Mouse (Mus musculus) thymus, adult 18-20 months (tissue): ENCODE results near the gene Ttc1.

ENCODE experiments used
- DNase-seq, 2 experiments: peaks; one replicate each; pipeline ENCODE4 v3.0.0; 2022; ENCODE audit warnings: mixed read lengths in 2 of 2

Ttc1 gene

DNA sequence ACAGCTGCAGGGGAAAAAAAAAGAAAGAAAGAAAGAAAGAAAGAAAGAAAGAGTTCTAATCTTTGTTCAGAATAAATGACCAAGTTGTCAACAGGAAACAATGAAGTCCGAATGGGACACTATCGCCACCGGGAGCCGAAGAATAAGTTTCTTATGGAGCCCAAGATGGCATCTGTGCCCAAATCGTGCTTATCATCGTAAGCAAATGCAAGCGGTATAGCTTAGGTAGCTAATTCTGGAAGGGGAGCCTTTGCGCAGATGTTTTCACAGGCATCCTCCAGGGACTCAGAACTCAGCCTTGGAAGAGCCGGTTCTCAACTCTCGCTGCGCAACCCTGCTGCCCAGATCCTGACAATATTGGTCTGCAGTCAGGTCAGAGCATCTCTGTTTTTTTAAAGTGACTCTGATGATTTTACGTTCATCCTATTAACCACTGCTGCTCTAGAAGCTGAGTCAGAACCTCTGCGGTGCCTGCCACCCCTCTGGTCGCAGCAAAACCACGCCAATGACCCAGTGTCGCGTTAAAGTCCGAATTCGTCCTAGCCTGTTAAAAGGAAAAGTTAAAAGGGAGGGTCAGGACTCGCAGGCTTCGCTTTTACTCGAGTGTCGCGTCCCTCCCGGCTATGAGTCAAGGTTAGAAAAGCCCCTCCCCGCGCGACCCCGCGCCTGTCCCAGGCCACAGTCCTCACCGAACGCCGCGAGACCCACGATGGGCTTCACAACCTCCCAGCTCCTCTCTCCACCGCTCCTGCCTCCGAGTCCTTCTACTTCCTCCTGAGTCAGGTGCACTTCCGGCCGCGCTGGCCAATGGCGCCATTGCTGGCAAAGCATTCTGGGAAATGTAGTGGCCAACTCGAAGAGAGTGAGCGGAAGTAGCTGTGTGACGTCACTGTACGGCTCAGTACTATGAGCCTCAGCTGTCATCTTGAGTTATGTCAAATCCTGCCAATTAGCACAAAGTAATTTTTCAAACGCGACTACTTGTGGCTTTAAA, at the start of gene Ttc1:
TSS of gene Ttc1 (minus strand) at position 776 of the 994 bp plus-strand sequence.
- DNase-seq: peak; percentile 92 to 96

DNA sequence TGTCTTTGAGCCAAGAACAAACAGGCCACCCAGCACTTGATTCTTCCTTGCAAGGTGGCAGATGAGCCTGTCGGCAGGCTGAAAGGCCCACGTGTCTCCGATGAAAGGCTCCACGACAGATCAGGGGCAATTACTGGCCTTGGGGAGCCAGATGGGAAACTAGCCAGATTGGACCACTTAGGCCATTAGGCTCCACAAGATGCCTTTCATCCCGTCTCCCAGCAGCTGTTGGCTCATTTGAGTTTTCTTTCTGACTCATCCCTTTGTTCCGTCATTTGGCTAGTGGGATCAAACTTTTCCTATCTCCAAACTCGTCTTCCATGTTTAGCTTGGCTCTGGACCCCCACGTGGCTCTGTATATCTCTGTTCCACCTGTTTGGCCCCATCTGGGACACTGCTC, 48.2 kb upstream of the Ttc1 start:
- no peak for DNase-seq

DNA sequence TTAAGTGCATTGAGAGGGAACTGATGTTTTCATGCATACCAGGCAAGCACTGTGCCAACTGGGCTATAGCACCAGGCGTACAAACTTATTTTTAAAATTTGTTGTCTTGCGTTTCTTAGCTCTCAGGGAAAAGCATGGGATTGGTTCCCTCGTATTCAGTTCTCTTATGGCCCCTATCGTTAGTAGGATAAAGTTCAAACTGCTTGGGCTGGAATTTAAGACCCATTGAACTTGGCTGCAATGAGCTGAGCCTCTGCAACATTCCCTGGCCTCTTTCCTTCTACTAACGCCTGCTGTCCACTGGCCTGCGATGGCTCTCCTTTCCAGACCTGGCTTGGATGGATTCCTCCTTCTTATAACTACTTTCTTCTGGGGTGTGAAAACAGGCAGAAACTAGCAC, 42.6 kb upstream of the Ttc1 start:
- no peak for DNase-seq

DNA sequence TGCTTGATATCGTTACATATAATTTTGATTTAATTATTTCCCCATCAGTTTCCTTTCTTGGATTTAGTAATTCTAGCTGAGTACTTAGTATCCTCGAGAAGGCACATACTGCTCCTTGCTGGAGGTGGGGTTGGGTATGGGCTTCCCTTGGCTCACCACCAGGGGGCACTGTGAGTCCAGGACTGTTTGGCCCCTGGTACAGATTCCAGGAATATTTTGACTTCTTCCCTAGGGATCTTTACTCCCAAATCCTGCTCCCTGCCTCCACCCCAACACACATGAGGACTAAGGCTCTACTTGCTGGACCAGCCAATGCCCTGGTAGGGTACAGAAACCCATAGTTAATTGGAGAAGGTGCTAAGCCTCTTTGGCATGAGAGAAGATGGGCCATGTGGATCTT, 36.0 kb upstream of the Ttc1 start:
- DNase-seq: no peak

DNA sequence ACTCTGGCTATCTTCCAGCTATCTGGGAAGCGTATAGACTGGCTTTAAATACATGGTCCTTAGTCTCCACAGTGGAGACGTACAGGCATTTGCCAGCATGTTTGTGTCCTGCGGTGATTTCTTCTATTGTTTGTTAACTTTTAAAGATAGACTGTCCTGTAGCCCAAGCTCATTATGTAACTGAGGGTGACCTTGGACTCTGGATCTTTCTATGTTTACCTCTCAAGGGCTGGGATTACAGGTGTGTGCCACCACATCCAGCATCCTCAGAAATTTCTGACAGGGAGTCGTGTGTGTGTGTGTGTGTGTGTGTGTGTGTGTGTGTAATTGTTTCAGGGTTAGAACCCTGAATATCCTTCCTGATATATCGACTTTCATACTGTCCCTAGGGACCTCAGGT, 35.3 kb upstream of the Ttc1 start:
- no peak for DNase-seq

DNA sequence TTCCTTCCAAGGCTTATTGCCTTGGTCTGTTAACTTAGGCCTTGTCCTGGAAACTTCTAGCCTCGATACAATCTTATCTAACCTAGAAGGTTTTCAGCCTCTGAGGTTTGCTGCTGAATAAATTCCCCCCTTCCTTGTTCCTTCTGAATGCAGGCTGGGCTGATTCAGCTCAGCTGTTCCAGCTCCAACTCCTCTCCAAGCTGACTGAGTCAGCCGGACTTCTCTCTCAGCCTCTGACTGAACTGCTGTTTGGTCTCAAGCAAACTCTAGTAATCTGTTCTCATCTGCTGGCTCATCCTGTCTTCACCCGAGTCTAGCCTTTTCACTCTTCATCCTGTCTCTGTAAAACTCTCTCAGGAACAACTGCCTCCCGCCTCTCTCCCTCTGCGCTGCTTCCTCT, 31.7 kb upstream of the Ttc1 start:
- DNase-seq: no peak

DNA sequence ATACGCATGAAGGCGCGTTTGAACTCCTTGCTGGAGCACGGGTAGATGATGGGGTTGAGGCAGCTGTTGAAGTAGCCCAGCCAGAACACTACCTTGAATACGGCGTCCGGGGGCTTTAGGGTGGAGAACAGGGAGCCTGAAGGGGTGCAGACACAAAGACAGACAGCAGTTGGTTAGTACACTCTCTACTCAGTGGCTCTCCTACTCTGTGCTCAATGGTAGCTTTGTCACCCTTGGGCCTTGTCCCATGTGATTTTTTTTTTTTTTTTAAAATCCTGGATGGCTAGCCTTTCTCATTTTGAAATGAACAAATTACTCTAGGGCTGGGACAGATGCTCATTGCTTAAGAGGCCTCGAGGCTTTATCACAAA, 28.5 kb upstream of the Ttc1 start:
- DNase-seq: no peak

DNA sequence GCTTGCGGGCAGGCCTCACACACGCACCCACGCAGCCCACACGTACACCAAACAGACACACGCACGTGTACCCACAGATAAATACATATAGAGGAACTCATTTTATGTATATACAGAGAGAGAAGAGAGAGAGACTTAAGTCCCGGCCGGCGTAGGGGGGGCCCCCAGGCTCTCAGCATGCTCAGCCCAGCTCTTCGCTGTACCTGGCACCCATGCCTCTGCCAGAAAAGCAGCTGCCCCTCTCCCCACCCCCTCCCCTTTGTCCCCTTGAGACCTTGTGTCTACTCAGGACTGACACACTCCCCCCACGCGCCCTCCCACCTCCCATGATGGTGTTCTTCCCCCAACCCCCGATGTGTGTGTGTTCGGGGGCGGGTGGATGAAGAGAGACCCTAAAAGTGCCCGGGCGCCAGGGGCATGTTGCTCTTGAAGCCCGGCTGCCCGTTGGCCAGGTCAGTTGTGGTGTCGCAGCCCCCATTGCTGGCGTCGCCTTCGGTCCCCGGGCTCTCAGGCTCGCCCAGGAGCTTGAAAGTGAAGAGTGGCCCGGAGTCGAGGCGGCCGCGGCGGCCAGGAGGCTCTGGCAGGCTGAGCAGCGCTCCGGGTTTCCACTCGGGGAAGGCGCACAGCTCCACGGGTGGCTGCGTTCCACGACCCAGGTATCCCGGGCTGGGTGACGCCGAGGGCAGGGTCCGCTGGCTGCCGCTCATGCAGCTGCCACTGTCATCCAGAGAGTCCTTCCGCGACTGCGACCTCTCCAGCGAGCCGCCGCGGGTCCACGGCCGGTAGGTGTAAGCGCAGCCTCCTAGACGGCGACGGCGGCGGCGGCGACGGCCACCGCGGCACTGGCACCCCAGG, 27.9 kb upstream of the Ttc1 start:
- DNase-seq: peak in 1 of 2 experiments; percentile 6

DNA sequence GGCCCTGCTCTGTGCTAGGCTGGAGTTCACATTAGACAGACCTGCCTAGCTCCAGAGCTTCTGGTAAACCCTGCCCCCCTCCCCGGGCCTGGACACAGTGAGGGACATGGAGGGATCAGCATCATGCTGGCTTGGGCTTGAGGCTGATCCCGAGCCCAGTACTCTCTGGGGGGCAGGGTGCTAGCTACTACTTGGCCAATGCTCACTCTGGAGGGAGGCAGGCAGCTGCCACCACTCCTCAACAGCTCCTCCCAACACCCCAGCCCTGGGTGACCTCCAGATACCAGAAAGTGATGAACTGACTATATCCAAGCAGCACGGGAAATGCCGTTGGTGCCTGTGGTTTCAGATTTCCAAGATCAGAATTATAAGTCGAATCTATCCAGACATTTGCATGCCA, 25.9 kb upstream of the Ttc1 start:
- no peak for DNase-seq

DNA sequence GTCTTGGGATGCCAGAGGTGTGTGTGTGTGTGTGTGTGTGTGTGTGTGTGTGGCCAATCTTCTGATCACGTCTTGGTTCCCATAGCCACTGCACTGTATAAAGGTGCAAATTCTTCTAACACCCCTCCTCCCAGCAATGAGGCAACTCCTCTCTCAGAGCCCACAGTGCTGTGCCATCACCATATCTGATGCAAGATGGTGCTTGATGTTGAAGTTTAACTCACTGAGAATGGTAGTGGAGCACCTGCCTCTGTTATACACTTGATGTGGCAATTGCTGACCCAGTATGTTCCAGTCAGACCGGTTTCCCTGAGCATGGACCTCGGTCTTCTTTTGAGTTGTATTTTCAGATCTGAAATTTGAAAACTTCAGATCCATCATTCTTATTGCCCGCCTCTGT, 22.3 kb upstream of the Ttc1 start:
- no peak for DNase-seq

DNA sequence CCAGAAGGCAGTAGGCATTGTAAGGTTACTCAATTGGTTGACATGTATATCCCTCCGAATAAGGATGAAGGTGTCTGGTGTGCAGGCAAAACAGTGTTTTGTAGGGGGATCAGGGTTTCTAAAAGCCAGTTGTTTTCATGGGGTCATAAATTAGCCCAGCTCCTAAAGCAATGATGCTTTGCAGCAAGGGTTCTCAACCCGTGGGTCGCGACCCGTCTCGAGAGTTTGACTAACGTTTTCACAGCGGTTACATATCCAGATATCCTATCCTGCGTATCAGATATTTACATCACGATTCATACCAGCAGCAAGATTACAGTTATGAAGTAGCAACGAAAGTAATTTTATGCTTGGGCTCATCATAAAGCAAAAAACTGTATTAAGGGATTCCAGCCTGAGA, 19.9 kb upstream of the Ttc1 start:
- no peak for DNase-seq

DNA sequence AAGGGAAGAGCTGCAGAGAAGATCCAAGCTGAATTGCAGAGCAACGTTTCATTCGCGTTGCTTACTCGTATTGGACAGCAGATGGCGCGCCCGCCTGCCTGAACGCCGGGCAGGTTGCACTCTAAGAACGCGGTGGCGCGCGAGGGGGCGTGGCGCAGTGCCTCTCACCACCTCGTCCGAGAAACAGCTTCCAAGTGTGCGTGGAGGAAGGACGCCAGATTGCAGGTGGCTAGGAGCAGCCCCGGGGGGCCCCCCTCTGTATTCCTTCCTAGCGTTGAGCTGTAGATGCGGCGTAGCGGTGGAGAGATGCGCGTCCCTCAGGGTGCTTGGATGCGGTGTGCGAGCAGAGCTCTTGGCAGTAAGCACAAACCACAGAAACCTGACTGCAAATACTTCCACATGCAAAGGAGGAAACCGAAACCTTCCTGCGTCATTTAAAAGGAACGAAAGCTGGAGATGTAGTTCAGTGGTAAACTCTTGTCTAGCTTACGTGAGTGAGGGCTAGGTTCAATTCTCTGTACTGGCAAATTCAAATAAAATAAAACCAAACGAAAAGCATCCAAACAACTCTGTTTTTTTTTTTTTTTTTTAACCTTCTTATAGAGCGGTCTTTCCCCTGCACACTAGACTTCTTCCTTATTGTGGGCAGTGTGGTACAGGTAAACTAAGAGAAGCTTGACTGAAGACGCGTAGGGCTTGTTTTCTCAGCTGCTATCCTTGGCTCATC, 19.3 kb upstream of the Ttc1 start:
- peak; percentile 61 to 69 for DNase-seq

DNA sequence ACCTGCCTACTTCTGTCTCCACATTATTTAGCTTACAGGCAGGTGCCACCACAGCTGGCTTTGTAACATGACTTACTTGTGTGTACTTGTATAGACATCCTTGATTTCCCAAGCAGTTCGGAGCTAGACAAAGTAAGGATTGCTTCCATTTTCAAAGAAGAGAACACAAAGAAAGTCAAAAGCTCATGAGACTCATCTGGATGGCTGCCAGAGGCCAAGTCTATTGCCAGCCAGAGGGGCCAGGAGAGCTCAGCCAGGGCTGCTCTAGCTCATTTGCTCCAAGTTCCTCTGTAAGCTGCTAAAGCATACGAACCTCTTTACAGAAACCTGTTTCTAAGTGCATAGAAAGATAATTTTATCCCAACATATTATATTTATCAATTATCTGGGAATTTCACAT, 10.6 kb upstream of the Ttc1 start:
- no peak for DNase-seq

DNA sequence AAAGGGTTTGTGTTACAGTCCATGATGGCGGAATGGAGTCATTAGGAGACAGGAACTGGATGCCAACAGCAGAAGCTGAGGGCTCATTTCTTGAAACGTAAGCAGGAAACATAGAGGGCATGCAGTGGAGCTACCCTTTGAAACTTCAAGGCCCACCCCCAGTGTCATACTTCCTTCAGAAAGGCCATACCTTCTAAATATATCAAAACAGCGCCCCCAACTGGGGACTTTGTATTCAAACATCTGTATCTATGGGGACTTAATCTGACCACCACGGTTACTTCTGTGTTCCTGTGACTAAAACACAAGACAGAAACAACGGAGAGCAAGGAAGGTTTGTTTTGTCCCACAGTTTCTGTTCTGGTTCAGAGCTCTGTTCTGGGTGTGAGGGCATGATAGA, 7.6 kb upstream of the Ttc1 start:
- DNase-seq: no peak

DNA sequence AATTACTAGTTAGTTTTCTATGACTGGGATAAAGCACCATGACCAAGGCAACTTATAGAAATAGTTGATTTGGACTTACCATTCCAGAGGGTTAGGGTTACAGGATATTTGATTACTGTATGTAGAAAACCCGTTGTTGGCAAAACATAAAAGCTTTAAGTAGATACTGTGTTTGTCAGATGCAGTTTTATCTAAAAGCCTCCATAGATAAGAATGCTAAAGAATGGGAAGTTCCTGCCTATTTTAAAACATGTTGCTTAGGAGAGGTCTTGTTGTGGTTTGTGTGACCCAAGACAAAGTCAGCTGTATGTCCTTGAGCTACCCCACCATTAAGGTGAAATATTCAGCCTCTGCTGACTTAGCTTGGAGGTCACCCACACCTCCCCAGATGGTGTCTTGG, 6.8 kb upstream of the Ttc1 start:
- no peak for DNase-seq

DNA sequence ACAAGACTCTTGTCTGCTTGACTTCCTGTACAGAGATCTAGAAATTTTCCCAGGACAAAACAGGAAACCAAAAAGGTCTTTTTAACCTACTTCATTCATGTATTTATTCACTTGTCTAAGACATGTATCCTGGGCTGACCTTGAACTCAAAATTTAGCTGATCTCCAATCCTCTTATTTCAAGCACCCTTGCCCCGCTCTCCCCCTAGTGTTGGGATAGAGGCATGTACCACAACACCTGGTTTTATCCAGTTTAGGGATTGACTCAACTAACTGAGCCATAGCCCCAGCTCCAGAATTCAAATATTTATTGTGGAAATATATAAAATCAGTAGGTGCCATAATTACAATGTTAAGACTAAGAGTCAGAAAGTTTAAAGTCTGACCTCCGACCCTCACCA, 3.7 kb upstream of the Ttc1 start:
- DNase-seq: no peak

DNA sequence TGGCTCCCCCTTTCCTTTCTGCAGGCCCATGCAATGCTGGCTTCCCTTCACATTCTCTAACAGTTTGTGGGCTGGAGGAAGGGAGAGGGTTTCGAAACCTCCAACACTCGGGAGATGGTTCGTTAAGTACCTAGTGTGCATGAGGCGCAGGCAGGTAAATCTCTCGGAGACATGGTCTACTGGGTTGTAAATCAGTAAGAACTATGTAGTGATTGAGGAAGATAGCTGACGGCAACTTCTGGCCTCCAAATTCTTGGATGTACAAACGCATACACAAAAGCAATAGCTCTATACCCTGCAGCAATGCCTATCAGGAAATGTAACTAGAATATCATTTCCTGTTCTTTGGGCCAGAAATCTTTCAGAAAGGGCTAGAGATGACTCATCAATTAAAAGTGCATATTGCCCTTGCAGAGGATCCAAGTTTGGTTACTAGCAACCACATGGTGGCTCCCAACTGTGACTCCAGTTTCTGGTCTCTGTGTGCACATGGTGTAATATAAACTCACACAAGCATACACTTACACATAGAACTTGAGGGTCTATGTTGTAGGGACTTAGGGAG, 19.0 kb downstream of the Ttc1 start:
- no peak for DNase-seq

DNA sequence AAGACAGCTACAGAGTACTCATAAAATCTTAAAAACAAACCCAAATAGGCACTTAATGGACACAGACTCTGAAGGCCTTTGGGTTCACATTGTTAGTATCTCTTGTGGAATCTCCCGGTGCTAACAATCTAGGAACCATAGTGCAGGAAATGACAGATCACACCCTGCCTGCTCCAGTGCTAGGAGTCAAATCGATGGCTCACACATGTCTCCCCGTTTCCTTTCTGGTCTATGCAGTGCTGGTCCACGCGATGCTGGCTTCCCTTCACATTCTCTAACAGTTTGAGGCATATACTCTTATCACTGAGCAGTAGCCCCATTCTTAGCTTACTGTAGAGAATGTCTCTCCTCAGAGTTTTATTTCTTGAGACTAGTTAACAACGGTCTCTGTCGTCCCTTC, 20.0 kb downstream of the Ttc1 start:
- no peak for DNase-seq

DNA sequence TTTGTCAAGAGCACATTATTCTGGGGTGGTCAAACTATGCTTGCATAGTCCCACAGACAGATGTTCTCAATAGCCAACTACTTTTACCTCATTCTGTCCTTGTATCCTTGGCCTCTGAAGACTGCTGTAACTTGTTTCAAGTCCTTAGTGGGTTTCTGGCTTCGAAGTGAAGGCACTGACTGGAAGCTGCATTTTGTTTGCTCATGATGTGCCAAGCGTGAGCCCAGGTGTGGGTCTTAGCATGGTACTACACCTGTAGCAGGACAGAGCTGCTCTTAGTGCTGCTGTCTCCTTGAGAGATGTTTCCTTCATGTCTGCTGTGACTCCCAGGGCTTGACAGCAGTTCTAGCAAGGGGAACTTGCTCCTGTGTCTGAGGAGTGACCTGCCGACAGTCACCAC, 24.4 kb downstream of the Ttc1 start:
- DNase-seq: no peak

DNA sequence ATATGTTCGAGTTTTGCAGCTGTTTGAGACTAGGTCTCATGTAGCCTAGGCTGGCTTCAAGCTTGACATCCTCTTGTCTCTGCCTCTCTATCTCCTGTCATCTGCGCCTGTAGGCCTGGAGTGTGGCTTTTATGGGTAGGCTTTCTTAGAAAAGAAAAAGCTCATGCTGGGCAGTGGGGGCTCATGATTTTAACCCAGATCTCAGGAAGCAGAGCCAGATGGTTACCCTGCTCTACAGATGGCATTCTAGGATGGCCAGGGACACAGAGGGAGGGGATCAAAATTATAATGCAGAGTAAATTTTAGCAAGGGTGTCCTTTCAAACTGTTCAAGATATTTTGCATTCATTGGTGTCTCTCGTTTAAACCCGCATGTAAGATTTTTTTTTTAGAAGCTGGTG, 35.6 kb downstream of the Ttc1 start:
- DNase-seq: no peak

DNA sequence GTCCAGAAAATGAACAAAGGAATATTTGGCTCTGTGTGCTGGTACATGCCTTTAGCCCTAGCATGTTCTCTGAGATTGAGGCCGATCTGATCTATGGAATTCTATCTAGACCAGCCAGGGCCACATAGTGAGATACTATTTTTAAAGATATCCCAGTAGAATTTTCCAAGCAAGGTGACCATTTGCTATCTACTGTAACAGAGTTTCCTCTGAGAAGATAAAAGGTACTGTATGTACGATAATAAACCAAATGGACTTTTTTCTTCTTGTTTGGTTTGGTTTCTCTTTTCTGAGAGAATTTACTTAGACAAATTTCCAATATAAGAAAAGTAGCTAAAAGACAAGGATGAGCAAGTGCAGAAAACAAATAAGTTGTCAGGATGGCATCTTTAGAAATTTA, 39.4 kb downstream of the Ttc1 start:
- no peak for DNase-seq

DNA sequence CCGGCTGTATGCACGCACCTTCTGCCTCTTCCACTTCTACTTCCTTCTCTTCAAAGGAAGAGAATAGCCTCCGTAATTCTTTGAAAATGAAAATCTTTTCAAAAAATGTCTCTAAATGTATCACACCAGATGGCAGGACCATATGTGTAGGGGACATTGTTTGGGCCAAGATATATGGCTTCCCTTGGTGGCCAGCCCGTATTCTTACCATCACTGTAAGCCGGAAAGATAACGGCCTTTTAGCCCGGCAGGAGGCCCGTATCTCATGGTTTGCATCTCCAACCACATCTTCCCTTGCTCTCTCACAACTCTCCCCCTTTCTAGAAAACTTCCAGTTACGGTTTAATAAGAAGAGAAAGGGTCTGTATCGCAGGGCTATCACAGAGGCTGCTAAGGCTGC, 42.1 kb downstream of the Ttc1 start:
- no peak for DNase-seq

DNA sequence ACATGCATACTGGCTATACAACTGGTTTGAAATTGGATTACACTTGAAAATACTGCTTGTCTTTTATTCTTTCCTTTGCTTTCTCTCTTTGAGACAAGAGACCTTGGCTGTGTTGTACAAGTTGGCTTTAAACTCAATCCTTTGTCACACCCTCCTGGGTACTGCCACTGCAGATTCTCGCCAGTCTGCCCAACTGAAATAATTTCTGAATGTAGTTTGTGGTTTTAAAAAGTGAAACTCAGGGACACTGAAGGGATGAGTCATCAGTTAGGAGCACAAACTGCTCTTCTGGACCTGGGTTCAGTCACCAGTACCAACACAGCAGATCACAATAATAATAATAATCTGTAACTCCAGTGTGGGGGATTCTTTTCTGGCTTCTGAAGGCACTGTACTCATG, 44.3 kb downstream of the Ttc1 start:
- DNase-seq: no peak
